Mouse (Mus musculus) stomach, adult 2 months (tissue): Measurements from ENCODE around the gene Mttp. TPM values are rescaled to one million over a fixed set of nuclear protein-coding genes. Genes with fewer than 3 reads are reported as not detected.

Source experiments
- polyA plus RNA-seq: library from polyadenylated mRNA; depleted of rRNA; stranded (reverse); fragments of >200 nt; gene quantifications from 2 replicates; pipeline ENCODE4 v1.2.3, GENCODE M21; 2012; rRNA removed

Mttp gene
- polyA plus RNA-seq = 0.13 and 0.24 TPM in 2 replicates

GRCm38 (mm10) chr3:138144642-138145171 lies at the start of gene Mttp:
Mttp (minus strand) TSS chr3:138144968.

GRCm38 (mm10) chr3:138193683-138194302 lies 49.0 kb upstream of the Mttp start, which contains the start of gene 4930579F01Rik:
4930579F01Rik (minus strand) TSS chr3:138193825.

DNA sequence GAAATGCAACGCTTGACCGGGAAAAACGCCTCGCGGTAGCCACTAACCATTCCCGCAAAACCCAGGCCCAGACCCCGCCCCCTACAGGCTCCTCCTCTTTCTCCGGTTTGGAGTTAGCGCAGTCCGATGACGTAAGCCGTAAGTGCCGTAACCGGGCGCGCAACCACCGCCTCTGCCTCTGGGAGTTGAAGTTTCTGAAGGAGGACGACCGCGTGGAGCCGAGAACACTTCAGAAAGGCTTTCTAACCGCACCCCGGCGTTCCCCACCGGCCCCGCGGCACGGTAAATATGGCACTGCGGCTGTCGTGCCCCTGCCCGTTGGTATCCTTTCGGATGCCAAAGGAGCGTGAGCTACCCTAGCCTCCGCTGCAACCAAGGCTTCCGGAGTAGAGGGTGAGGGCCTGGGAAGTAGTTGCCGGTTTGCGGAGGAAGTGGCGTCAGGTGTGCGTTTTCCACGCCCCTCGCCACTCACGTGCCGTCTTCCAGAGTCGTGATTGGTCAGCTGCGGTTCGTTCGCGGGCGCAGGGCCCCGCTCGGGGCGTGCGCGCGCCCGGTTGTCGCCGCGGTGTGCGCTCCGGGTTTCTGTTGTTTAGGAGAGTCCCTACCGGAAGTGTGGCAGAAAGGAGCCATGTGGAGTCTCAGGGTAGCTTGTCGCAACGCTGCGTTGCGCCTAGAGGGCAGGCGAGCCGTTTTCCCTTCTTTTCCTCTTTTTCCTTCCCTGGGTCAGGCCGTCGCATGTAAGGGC lies 1.3 kb downstream of the Mttp start, which contains the start of gene Trmt10a:
Gene Trmt10a (plus strand): TSS at position 134 of the 745 bp plus-strand sequence.

GRCm38 (mm10) chr3:138067288-138067687 lies 77.5 kb downstream of the Mttp start, which contains the start of gene Gm5105:
Gm5105 (minus strand) TSS chr3:138067388.

DNA sequence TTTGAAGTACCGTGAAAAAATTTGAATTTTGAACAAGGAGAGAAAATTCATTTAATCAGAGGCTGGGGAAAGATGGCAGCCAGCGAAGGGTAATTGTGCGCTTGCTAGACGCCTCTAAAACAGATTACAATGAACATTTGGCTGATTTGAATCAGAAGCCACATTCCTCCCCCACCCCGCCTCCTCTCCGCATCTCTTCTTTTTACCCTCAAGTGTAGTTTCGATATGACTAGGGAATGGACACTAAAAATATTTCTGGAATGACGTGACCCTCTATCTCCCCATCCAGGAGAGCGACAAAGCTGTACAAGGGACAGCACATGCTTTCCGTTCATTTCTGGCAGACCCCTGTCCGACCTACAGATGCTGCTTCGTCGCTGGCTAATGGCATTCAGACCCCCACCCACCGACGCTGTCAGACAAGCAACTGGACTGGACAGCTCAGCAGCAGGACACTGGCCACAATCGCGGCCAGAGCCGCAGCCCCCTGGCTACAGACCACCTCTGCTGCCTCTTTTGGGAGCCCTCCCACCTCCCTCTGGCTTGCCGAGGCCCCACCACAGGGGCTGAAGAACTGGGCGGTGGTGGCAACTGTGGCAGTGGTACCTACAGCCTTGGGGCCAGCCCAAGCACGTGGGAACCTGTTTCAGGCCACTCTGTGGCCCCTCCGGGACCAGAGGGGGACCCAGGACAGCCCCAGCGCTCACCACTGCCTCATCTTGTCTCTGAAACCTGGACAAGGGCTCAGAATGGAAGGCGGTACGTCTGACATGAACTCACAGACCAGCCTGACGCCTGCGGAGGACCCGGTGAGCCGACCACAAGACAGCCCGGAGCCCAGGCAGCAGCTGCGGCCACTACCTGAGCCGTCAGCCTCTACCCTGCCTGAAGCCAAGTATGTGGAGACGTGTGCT lies 79.8 kb downstream of the Mttp start, which contains the start of gene 1110002E22Rik:
Gene 1110002E22Rik (plus strand): TSS at position 321 of the 914 bp plus-strand sequence.

Other genes starting within 250 kb of the Mttp start
- gene Lamtor3, start 226.5 kb downstream of the Mttp start, polyA plus RNA-seq = 6.4 and 7.1 TPM in 2 replicates
- 2.4 and 3.7 TPM in 2 replicates for gene Dapp1, start 163.4 kb downstream of the Mttp start, polyA plus RNA-seq
- 0.30 and 0.47 TPM in 2 replicates for gene 1110002E22Rik, start 79.9 kb downstream of the Mttp start, polyA plus RNA-seq
- not detected in 2 replicates for gene Gm5105, start 77.6 kb downstream of the Mttp start, polyA plus RNA-seq
- gene Trmt10a, start 1.5 kb downstream of the Mttp start, polyA plus RNA-seq = 0.11 and 0.21 TPM in 2 replicates
- gene 4930579F01Rik, start 48.9 kb upstream of the Mttp start, polyA plus RNA-seq = not detected in 2 replicates
- 11.4 and 14.1 TPM in 2 replicates for gene Adh7, start 72.8 kb upstream of the Mttp start, polyA plus RNA-seq
- gene Adh1, start 116.0 kb upstream of the Mttp start, polyA plus RNA-seq = 18.9 and 21.4 TPM in 2 replicates
- 0.15 TPM in 2 replicates for gene Adh6a, start 168.3 kb upstream of the Mttp start, polyA plus RNA-seq
- gene Adh6b, start 196.8 kb upstream of the Mttp start, polyA plus RNA-seq = 0.14 TPM in 1 of 2 replicates, not detected in the other